Mouse (Mus musculus): ENCODE data around the gene Cep89.

Gene Cep89

DNA sequence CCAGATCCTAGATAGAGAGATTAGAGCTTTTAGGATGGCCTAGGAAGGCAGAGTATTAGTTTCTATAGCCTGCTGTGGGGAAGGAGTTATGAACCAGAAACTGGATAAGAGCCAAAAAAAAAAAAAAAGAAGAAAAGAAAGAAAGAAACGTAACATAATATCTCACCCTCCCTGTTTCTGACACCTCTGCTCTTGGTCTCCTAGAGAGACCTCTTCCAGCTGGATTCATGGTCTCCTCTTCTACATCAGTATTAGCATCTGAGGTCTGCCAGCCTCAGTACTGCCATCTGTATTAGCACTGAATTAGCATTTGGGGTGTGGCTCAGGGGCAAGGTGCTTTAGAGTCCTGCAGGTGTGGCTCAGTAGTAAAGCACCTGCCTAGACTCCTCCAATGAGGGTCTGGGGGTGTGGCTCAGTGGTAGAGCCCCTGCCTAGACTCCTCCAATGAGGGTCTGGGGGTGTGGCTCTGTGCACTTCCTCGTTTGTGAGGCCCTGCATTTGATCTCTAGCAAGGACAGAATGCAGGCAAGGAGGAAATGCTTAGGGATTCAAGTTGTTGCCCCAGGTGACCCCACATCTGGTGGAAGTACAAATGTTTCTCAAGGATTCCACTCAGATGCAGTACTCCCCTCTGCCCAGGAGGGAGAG is 14.0 kb upstream of the Cep89 start:
- no peak for DNase-seq (ENCODE audit: low read depth, low spot score)

DNA sequence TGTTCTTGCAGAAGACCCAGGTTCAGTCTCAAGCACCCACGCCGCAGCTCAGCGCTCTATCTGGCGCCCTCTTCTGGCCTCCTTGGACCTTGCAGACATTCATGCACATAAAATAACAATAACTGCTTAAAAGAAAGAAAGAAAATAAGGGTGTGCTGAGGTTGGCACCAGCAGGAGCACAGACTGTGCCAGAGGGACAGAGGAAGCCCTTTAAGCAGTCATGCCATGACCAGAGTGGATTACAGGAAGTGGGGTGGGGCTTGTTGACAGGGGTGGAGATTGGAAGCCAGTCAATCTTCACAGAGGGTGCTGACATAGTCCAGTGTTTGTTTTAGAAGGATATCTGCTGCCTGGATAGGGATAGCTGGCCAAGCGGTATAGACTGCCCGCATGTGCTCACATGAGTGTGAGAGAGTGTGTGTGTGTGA is 10.3 kb upstream of the Cep89 start:
- no peak for DNase-seq (ENCODE audit: low read depth, low spot score)

DNA sequence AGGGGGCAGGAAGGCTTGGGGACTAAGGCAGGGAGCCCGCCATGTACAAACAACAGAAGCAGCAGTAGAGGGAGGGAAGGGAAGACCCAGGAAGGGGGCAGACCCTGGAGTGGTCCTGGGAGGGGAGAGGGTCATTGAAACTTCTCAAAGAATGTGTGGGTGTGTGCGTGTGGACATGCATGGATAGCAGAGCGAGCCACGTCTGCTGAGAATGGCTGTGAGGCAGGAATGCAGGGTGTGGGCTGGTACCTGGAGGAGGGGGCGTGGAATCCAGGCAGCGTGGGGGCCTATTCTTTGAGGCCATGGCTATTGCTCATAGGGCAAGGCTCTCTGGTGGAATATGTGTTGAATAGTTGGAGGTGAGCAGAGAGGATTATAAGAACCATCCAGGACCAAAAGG is 8.1 kb upstream of the Cep89 start:
- no peak for DNase-seq (ENCODE audit: low read depth, low spot score)

DNA sequence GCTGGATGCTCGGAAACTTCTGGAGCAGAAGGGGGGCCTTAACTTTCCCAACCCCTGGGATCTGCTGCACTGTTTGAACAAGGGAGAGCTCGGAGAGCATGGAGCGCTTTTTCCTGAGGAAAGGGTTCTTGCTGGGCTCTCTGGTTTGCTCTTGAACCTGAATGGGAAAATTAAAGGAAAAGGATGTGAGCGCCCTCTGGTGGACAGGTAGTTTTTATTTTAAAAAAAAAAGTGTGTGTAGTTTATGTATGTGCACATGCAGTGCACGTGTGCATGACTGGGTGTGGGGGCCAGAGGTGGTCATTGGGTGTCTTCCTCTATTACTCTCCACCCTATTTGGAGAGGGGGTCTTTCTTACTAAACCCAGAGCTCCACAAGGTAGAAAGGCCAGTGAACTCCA is 3.9 kb upstream of the Cep89 start:
- no peak for DNase-seq (ENCODE audit: low read depth, low spot score)

DNA sequence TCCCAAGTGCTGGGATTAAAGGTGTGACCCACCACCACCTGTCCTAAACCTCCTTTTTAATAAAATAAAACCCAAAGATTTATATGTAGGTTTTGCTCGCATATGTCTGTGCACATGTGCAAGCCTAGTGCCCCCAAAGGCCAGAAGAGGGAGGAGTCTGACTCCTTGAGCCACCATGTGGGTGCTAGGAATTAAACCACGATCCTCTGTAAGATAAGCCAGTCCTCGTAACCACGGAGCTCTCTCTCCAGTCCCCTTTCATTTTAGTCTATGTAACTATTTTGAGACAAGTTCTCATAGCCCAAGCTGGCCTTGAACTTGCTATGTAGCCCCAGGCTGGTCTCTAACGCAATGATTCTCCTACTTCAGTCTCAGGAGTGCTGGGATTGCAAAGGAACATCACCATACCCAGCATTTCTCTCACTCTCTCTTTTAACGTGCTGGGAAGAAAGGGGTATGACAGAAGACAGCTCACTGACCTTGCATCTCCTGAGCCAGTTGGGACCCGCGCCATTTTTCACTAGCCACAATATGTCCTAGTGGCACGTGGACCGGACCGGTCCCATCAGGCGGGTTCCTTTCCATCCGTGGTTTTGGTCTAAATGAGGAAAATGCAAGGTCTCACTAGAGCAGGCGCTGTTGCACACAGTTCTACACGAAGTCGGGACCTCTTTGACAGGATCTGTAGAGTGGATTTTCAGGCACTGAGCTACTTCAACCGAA is 940 bp upstream of the Cep89 start:
- no peak for DNase-seq (ENCODE audit: low read depth, low spot score)

DNA sequence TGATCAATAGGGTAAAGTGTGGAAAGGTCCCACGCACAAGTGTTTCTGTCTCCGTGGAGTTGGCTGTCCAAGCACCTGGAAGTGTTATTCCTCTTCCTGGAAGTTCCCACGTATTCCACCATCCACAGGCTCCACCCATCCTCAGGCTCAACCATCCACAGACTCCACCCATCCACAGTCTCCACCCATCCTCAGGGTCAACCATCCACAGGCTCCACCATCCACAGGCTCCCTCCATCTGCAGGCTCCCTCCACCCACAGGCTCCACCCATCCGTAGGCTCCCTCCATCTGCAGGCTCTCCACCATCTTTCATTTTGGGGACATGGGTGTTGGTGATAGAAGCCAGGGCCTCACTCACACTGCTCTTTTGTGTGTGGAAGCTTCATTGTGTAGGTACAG is 4.3 kb downstream of the Cep89 start:
- no peak for DNase-seq (ENCODE audit: low read depth, low spot score)

DNA sequence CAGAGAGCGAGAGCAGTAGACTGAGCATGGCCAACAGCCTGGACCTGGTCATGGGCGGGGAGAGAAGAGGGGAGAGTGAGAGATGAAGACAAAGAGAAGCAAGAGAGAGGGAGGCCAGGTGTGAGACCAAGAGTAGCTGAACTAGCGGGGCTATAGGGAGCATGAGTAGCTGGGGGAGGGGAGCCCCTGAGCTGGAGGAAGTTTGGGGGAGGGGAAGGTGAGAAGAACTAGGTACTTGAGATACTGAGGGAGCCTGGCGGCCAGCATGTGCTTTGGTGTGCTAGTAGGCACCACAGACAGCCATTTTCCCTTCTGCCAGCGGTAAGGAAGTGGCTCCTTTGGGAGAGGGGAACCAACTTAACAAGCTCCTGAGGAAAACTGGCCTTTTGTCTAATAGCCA is 18.4 kb downstream of the Cep89 start:
- no peak for DNase-seq (ENCODE audit: low read depth, low spot score)

DNA sequence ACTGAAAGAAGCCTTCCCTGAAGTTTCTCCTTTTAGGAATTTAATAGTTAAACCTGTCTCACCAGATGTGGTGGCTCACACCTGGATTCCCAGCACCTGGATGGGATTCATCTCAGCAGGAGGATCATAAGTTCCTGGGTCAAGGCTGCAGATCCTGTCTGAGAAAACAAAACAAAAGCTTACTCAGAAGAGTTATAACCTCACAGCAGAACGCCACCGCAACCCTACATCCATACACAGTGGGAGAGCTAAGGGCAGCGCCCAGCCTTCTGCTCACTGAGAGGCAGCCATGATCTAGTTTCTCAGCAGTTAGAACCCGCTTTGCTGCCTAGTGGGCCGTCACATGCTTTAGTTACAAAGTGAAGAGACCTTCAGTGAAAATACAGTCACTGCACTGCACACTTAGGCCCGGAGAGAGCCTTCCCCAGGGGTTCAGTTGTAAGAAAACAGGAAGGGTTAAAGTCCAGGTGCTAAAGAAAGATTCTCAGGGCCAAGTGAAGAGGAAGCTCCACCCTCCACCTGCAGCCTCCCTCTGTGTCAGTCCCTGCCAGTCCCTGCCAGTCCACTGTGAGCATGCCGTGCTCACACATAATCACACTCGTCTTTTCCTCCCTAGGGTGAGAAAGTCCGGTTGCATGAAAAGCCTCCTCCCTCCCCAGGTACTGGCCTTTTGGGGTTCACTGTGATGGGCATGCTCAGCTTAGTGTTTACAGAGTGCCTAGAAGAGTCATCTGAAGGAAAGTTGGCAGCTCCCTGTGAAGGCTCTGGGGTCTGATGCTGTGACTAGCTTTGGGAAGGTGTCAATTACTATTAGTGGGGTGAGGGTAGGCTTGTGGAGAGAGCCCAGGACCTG is 19.2 kb downstream of the Cep89 start:
- DNase-seq (ENCODE audit: low read depth, low spot score): no peak

DNA sequence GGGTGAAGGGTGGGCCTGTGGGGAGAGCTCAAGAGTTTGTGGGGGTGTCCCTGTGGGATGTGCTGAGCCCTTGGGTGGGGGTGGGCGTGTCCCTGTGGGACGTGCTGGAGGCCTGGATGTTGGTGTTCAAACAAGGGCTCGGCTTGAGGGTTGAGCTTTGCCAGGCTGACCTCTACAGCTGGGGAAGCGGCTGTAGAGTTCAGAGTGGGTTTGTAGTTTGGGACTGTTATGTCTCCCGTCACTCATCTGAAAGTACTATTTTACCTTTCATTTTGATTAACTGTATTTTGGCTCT is 19.8 kb downstream of the Cep89 start:
- no peak for DNase-seq (ENCODE audit: low read depth, low spot score)

DNA sequence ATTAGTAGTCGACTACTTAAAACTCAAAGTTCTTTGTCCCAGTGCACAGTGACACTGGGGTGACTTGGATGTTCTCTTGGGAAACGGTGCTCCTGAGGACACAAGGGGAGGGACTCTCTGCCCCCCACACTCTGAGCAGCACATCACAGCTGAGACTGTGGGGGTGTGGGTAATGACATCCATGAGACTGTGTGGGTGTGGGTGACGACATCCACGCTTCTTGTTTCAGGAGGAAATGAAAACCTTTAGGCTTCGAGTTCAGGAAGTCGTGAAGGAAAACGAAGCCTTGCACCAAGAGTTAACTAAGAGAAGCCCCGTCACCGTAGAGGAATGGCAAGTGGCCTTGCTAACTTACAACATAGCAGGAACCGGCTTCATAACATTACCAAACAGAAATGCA is 26.2 kb downstream of the Cep89 start:
- no peak for DNase-seq (ENCODE audit: low read depth, low spot score)

DNA sequence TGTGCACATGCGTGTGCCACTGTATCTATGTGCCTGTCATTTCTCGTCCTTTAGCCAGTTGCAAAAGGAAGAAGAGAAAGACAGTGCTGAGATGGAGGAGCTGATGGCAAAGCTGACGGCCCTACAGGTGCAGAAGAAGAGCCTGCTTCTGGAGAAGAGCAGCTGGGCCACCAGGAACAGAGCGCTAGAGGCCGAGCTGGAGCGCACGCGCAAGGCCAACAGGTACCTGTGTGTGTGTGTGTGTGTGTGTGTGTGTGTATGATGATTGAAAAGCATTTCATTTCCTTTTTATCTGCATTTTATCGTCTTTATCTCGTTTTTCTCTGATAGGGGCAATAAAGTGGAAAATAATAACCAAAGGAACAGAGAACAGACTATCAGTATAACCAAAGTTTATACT is 31.3 kb downstream of the Cep89 start:
- no peak for DNase-seq (ENCODE audit: low read depth, low spot score)

DNA sequence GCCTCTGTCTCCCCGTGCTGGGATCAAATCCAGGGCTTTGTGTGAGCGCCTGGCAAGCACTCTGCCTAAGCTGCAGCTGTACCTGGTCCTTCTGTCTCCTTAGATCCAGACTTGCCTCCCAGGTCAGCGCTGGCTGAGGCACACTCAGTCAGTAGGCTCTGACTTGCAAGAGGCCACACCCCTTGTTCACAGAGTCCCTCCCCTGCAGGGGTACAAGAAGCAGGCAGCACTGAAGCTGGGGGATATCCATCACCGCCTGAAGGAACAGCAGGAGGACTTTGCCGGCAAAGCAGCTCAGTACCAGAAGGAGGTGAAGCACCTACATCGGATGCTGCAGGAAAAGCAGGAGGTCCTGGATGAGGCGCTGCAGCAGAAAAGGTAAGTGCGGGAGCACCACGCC is 38.4 kb downstream of the Cep89 start:
- DNase-seq (ENCODE audit: low read depth, low spot score): no peak

DNA sequence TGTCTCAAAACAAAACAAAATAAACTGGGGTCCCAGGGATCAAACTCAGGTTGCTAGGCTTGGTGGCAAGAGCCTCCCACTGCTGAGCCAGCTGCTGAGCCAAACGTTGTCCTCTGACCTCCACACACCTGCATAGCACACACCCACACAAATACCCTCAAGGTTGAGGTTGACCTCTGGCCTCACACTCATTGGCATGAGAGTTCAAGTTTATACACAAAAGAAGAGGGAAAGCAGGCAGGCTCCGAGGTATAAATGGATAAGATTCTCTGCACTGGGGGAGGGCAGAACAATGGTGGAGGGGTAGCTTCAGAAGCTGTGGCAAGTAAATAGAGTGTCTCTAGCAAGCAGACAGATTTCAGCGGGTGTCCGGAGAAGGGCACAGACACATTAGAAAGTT is 50.7 kb downstream of the Cep89 start:
- DNase-seq (ENCODE audit: low read depth, low spot score): no peak

DNA sequence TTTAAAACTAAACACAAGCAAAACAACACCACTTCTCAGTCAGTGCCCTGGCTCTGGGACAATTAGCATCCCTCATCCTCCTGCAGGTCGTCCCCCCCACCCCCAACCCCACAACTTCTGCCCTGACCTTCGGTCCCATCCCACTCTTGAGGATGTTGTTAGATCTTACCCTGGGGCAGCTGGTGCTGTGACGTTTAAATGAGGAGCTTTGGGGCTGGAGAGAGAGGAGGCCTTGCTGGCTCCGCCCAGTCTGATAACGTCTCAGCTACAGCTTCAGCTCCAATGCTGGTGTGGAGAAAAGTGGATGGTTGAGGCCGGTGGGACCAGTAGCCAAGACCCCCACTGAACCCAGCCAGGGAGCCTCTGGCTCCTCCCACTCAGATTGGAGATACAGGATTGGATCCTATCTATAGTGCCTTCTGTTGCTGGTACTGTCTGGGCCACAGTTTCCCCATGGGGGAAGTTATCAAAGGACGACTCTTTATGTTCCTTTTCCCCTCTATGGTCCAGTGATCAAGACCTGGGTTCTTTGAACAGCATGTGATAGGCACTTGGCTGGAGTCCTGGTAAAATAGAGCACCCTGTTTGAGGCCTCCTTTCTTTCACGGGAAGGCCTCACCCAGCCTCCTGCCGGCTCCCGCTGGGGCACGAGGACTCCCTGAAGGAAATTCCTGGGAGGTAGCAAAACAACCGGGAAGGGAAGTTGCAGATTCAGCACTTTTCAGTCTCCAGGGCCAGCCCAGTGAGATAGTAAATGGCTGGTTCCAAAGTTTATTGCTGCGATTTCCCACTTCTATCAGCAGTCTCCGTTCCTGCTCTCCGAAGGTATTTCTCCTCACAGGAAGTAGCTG is 51.4 kb downstream of the Cep89 start, which contains the start of gene Slc7a9:
Gene Slc7a9, plus strand, starts transcription at position 801 of the 851 bp plus-strand sequence.
- DNase-seq (ENCODE audit: low read depth, low spot score): no peak

DNA sequence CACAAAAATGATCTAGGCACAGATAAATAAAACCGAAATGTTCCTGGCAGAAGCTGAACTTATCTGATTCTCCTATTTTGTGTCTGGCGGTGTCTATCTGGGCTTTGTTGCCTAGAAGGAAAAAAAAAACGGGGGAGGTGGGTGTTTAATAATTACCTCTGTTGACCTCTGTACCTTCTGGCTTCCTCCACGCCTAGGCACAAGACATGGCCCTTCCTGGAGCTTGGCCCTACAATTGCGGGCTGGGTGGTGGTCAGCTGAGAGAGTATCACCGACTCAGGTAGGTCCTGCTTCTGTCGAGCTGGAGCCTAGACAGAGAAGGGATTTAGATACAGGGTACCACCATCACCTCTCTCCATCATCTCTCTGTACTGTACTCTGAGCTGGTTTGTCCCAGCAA is 52.0 kb downstream of the Cep89 start:
- DNase-seq (ENCODE audit: low read depth, low spot score): no peak

DNA sequence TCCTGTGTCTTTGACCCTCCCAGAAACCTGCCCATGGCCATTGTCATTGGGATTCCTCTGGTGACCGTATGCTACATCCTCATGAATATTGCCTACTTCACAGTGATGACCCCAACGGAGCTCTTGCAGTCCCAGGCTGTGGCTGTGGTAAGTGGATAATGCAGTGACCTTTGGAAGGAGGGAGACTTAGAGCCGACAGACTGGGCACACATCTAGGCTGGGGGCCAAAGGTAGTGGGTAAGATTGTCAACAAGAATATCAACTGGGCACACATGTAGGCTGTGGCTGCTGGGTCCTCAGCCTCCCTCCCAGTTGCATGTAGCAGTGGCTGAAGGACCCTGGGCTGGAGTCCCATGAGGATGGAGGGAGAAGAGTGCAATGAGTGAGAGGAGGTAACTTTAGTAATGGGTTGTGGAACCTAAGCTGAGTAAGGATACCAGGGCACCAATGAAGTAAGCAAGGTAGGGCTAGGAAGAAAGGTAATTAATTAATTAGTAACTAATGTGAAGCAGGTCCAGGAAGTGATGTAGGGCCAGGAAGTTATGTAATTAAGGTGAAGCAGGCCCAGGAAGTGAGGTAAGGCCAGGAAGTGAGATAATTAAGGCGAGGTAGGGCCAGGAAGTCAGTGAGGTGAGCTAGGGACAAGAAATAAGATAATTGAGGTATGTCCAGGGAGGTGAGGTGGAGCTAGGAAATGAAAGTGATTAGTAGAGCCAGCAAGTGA is 59.4 kb downstream of the Cep89 start:
- DNase-seq (ENCODE audit: low read depth, low spot score): no peak

DNA sequence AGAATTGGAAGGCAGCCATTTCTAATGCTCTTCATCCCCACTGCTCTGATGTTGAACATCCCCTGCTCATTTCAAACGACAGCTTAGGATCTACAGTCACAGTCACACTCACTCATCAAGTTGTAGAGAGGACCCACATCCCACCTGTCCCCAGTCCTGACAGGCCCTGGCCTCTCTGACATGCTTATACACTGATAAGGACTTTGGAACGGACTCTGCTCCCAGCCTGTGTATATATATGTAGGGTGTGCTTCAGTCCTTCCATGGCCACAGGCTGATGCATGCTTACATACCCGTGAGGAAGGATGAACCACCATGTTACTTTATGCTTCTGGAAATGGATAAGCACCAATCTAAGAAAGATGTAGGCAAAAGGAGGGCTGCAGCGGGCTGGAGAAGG is 64.1 kb downstream of the Cep89 start:
- no peak for DNase-seq (ENCODE audit: low read depth, low spot score)

DNA sequence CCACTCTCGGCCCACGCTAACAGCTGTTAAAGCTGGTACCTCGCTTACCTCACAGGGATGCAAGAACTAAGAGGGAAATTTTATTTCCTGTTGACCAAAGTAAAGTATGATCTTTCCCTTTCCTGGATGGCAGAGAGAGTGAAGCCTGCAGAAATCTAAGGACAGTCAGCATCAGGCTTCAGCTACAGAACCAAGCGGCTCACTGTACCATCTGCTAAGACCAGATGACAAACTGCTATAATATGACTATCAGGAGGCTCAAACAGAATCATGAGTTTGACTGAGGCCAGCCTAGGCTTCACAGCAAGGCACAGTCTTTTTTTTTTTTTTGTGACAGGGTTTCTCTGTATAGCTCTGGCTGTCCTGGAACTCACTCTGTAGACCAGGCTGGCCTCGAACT is 68.2 kb downstream of the Cep89 start:
- DNase-seq (ENCODE audit: low read depth, low spot score): no peak

DNA sequence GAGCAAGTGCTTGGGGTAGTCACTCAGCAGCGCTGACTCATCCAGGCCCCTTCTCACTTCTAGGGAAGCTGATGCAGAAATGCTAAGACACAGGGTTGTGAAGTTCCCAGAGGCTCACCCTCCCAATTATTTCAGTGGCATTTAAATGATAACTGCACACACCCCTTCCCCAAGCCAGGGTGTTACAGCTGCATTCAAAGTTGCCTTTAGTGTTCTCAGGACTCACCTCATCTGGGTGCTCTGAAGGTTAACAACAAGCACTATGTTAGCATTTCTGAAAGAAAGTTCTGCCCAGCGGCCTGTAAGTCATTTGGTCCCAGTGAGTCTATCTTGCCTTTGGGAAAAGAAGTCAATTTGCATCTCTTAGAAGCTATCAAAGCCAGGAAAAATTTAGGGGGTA is 71.0 kb downstream of the Cep89 start:
- no peak for DNase-seq (ENCODE audit: low read depth, low spot score)

DNA sequence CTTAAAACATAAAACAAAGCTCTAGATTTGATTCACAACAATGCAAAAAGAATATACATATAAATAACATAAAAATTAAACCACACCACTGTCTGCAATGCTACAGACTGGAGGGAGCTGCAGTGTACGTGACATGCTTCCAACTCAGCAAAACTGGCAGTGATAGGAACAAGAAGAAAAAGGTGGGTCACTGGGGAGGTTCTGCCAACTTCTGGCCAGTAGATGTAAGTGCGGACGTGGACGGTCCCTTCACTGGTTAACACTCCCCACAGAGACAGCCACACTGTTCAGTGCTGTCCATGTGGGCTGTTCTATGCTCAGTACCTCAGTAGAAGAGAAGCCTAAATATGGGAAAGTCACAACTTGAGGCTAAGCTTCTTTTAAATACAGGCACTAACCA is 74.0 kb downstream of the Cep89 start:
- no peak for DNase-seq (ENCODE audit: low read depth, low spot score)

DNA sequence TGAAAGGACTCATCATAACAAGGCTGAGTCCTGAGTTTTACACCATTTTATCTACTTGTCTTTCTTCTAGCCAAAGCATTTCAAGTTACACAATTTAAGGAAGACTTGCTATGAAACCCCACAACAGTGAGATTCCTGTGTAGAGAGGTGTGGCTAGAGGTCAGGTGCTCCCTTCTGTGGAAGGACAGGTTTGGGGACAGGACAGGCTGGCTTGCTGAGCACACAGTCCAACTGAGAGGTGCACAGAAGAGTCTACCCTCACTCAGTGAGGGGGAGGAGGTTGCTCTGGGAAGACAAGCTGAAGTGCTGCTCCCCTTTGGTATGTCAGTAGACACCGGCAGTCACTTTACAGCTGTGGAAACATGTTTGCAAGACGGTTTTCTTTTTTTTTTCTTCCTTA is 79.6 kb downstream of the Cep89 start:
- no peak for DNase-seq (ENCODE audit: low read depth, low spot score)
